Mouse (Mus musculus): ENCODE results near the gene Vmn1r204. TPM values are rescaled to one million over a fixed set of nuclear protein-coding genes. Genes with fewer than 3 reads are reported as not detected.
"Not testable (repeated sequence)": the region's sequence is repeated elsewhere in the genome, so short reads cannot be mapped to it uniquely, and the experiment has no call there.

The Vmn1r204 gene
- not detected in 2 replicates for polyA plus RNA-seq (2015; fragmentation: Nextera tagmentation; extraction: Ambion mirVana)

DNA sequence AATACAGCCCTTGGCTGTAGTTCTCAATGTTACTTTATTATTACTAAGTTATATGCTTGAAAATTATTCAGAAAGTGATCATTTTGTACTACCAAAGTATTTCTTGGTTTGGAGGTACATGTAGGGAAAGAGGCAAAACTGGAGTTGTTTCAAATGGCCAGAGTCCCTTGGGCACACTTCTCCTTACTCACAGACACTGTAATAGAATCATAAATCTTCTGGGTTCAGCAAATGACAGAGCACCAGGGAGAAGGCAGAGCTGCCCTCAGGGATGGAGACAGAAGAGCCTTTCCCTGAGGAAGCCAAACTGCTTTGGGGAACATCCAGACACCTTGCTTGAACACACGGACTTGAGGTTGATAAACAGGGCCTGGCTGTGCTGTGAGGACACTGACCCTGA is at the start of gene Vmn1r204:
Vmn1r204 (plus strand) TSS at position 301 of the 400 bp plus-strand sequence.
- H3K9me3 ChIP-seq (replicated peaks; ENCODE audit: control insufficient read depth, low read length); H3K4me2 ChIP-seq (ENCODE audit: low read depth, low read length); ATAC-seq (ENCODE audit: insufficient read depth, low FRiP score); H3K4me1 ChIP-seq (ENCODE audit: control insufficient read depth, insufficient read depth, low read length); H3K9ac ChIP-seq (ENCODE audit: low read length); H3K27ac ChIP-seq (ENCODE audit: low read length); H3K27me3 ChIP-seq (ENCODE audit: control insufficient read depth, insufficient read depth, low read length); H3K4me3 ChIP-seq (replicated peaks; ENCODE audit: low read length); H3K36me3 ChIP-seq (ENCODE audit: control insufficient read depth, insufficient read depth, low read length): not testable (repeated sequence)
- WGBS = 48% methylated on average over 1 of the region's 1 CpGs

DNA sequence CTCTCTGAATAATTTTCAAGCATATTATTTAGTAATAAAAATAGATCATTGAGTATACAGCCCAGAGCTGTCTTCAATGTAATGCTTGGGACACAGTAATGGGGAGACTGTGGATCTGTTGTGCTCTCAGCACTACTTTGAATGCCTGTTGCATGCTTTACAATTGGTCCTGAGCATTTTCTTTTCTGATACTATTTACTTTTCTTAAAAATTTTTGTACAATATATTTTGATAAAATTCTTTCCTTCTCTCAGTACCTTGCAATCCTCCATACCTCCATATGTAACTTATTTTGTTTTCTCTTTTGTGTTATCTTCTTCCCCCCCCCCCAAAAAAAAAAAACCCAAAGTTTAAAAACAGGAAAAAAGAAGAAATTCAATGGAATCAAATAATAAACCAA is 47.7 kb upstream of the Vmn1r204 start, which contains the start of gene Vmn1r202:
Vmn1r202 (minus strand) TSS at position 101 of the 400 bp plus-strand sequence.
- no peak for ATAC-seq (ENCODE audit: insufficient read depth, low FRiP score)
- H3K27me3 ChIP-seq (ENCODE audit: control insufficient read depth, insufficient read depth, low read length) = no peaks in the 10 kb centered on the region

DNA sequence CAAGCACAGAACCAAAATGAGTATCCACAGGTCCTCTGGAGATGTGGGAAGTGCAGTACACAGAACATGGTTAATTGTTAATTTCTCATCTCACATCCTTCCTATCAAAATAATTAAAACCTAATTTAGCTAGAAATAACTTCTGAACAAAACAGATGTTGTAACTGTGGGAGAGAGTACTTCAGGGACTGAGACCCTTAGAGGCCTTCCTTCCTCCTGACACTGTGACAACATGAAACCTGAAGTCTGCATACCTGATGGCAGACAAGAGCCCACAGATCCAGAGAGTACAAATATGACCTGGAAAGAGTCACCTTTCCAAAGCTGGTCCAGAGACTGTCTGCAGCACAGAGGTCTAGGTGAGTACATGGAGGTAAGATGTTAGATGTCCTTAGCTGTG is 35.2 kb upstream of the Vmn1r204 start, which contains the start of gene Vmn1r203:
Vmn1r203 (plus strand) TSS at position 301 of the 400 bp plus-strand sequence.
- no peak within 1 kb of the TSS for H3K4me2 ChIP-seq (ENCODE audit: low read depth, low read length)
- no peak within 1 kb of the TSS for H3K4me3 ChIP-seq (replicated peaks; ENCODE audit: low read length)
- H3K9ac ChIP-seq (ENCODE audit: low read length) = no peak within 1 kb of the TSS
- no peaks in the 10 kb centered on the region for H3K36me3 ChIP-seq (ENCODE audit: control insufficient read depth, insufficient read depth, low read length)
- ATAC-seq (ENCODE audit: insufficient read depth, low FRiP score) = no peak
- H3K4me1 ChIP-seq (ENCODE audit: control insufficient read depth, insufficient read depth, low read length) = no peaks in the 10 kb centered on the region
- H3K27ac ChIP-seq (ENCODE audit: low read length) = no peak within 1 kb of the TSS
- no peaks in the 10 kb centered on the region for H3K27me3 ChIP-seq (ENCODE audit: control insufficient read depth, insufficient read depth, low read length)
- H3K9me3 ChIP-seq (replicated peaks; ENCODE audit: control insufficient read depth, low read length) = no peaks in the 10 kb centered on the region

More for the DNA sequence above, 47.7 kb upstream of the Vmn1r204 start, which contains the start of gene Vmn1r202:
- H3K9ac ChIP-seq (ENCODE audit: low read length) = no peak within 1 kb of the TSS
- no peak within 1 kb of the TSS for H3K4me3 ChIP-seq (replicated peaks; ENCODE audit: low read length)
- H3K27ac ChIP-seq (ENCODE audit: low read length) = no peak within 1 kb of the TSS
- no peak within 1 kb of the TSS for H3K4me2 ChIP-seq (ENCODE audit: low read depth, low read length)
- no peaks in the 10 kb centered on the region for H3K36me3 ChIP-seq (ENCODE audit: control insufficient read depth, insufficient read depth, low read length)
- H3K9me3 ChIP-seq (replicated peaks; ENCODE audit: control insufficient read depth, low read length) = no peaks in the 10 kb centered on the region
- H3K4me1 ChIP-seq (ENCODE audit: control insufficient read depth, insufficient read depth, low read length) = no peaks in the 10 kb centered on the region

DNA sequence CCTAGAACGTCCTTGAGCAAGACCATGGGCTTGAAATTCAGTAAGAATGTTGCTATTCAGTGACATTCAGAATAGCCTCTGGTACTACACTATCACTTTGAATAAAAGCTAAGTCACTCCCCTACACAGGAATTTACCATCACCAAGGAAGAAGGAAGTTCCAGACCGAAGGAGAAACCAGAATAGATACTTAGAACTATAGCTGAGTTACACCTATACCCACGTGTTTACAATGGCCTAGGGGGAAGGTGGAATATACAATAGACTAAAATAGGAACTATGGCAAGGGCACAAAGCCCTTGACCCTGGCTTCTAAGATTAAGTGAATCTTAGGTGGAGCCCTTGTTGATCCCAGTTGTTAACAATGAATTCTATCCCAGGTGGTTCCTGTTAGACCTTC is 21.9 kb downstream of the Vmn1r204 start:
- H3K27me3 ChIP-seq (ENCODE audit: control insufficient read depth, insufficient read depth, low read length); ATAC-seq (ENCODE audit: insufficient read depth, low FRiP score); H3K4me1 ChIP-seq (ENCODE audit: control insufficient read depth, insufficient read depth, low read length); H3K27ac ChIP-seq (ENCODE audit: low read length); H3K9ac ChIP-seq (ENCODE audit: low read length); H3K9me3 ChIP-seq (replicated peaks; ENCODE audit: control insufficient read depth, low read length); H3K4me3 ChIP-seq (replicated peaks; ENCODE audit: low read length); H3K36me3 ChIP-seq (ENCODE audit: control insufficient read depth, insufficient read depth, low read length); H3K4me2 ChIP-seq (ENCODE audit: low read depth, low read length): not testable (repeated sequence)
- 75% methylated on average over 3 of the region's 3 CpGs for WGBS

DNA sequence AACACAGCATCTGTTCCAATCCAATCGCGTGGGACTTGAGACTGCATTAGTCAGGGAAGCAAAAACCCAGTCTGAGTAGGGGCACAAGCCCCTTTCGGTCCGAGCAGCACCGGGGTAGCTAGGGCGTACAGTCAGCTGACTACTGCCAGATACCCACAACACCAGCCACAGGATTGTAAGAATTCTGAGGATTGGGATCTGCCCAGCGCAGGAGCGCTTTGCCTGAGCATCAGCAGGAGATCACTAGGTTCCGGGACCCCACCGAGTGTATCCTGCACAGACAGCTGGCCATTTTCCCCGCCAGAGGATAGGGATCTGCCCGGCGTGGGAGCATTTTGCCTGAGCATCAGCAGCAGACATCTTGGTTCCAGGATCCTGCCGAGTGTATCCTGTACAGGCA is 30.3 kb downstream of the Vmn1r204 start:
- H3K27ac ChIP-seq (ENCODE audit: low read length); H3K9me3 ChIP-seq (replicated peaks; ENCODE audit: control insufficient read depth, low read length); H3K36me3 ChIP-seq (ENCODE audit: control insufficient read depth, insufficient read depth, low read length); H3K4me1 ChIP-seq (ENCODE audit: control insufficient read depth, insufficient read depth, low read length); H3K27me3 ChIP-seq (ENCODE audit: control insufficient read depth, insufficient read depth, low read length); H3K4me3 ChIP-seq (replicated peaks; ENCODE audit: low read length); ATAC-seq (ENCODE audit: insufficient read depth, low FRiP score); H3K9ac ChIP-seq (ENCODE audit: low read length); H3K4me2 ChIP-seq (ENCODE audit: low read depth, low read length): not testable (repeated sequence)
- WGBS = 72% methylated on average over 14 of the region's 14 CpGs

DNA sequence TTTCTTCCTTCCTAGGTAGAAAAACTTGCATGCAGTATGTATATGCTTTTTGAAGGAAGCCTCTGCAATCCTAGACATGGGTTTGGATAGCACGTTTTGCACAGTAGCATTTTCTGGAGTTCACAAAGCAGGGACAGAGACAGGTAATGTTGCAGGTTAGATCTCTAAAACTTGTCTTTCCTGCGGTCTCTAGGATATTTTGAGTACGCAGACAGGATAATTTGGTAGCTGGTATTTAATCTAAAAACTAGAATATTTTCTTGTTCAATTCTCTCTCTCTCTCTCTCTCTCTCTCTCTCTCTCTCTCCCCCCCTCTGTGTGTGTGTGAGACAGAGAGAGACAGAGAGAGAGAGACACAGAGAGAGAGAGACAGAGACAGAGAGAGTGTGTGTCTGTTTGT is 39.9 kb downstream of the Vmn1r204 start, which contains the start of gene Vmn1r205:
Vmn1r205 (minus strand) TSS at position 101 of the 400 bp plus-strand sequence.
- Histone ChIP-seq H3K27me3 (ENCODE audit: control insufficient read depth, insufficient read depth, low read length) (no peaks in the 10 kb centered on the region), H3K4me3 (replicated peaks; ENCODE audit: low read length) (no peak within 1 kb of the TSS), H3K27ac (ENCODE audit: low read length) (no peak within 1 kb of the TSS), H3K9ac (ENCODE audit: low read length) (no peak within 1 kb of the TSS), H3K4me2 (ENCODE audit: low read depth, low read length) (no peak within 1 kb of the TSS), H3K36me3 (ENCODE audit: control insufficient read depth, insufficient read depth, low read length) (no peaks in the 10 kb centered on the region), H3K4me1 (ENCODE audit: control insufficient read depth, insufficient read depth, low read length) (no peaks in the 10 kb centered on the region), H3K9me3 (replicated peaks; ENCODE audit: control insufficient read depth, low read length) (no peaks in the 10 kb centered on the region)
- WGBS = 85% methylated on average over 3 of the region's 3 CpGs
- no peak for ATAC-seq (ENCODE audit: insufficient read depth, low FRiP score)

Other genes with a start within 250 kb of the Vmn1r204 start
- not detected in 2 replicates for gene Vmn1r197, start 228.6 kb upstream of the Vmn1r204 start, polyA plus RNA-seq (2015; fragmentation: Nextera tagmentation; extraction: Ambion mirVana)
- gene Vmn1r198, start 202.8 kb upstream of the Vmn1r204 start, polyA plus RNA-seq (2015; fragmentation: Nextera tagmentation; extraction: Ambion mirVana) = not detected in 2 replicates
- not detected in 2 replicates for gene Vmn1r199, start 173.4 kb upstream of the Vmn1r204 start, polyA plus RNA-seq (2015; fragmentation: Nextera tagmentation; extraction: Ambion mirVana)
- gene Vmn1r200, start 162.8 kb upstream of the Vmn1r204 start, polyA plus RNA-seq (2015; fragmentation: Nextera tagmentation; extraction: Ambion mirVana) = not detected in 2 replicates
- gene Vmn1r201, start 81.3 kb upstream of the Vmn1r204 start, polyA plus RNA-seq (2015; fragmentation: Nextera tagmentation; extraction: Ambion mirVana) = not detected in 2 replicates
- 0.04 TPM in 1 of 2 replicates, not detected in the other for gene Vmn1r202, start 47.8 kb upstream of the Vmn1r204 start, polyA plus RNA-seq (2015; fragmentation: Nextera tagmentation; extraction: Ambion mirVana)
- gene Vmn1r203, start 35.1 kb upstream of the Vmn1r204 start, polyA plus RNA-seq (2015; fragmentation: Nextera tagmentation; extraction: Ambion mirVana) = not detected in 2 replicates
- gene Vmn1r205, start 39.8 kb downstream of the Vmn1r204 start, polyA plus RNA-seq (2015; fragmentation: Nextera tagmentation; extraction: Ambion mirVana) = not detected in 2 replicates
- gene Vmn1r206, start 71.1 kb downstream of the Vmn1r204 start, polyA plus RNA-seq (2015; fragmentation: Nextera tagmentation; extraction: Ambion mirVana) = not detected in 2 replicates
- not detected in 2 replicates for gene Vmn1r207-ps, start 176.4 kb downstream of the Vmn1r204 start, polyA plus RNA-seq (2015; fragmentation: Nextera tagmentation; extraction: Ambion mirVana)
- not detected in 2 replicates for gene Vmn1r208, start 224.2 kb downstream of the Vmn1r204 start, polyA plus RNA-seq (2015; fragmentation: Nextera tagmentation; extraction: Ambion mirVana)

Data from stomach, embryonic 16.5 days (tissue).